Comparison of ENCODE assay signal across 9 mouse cellular contexts in genomic region chr5:120102732-120103131, GRCm38 (mm10). TPM values are rescaled to one million over a fixed set of nuclear protein-coding genes. Genes with fewer than 3 reads are reported as not detected.
DNase-seq lines count a peak whose midpoint lies in the region; TF ChIP-seq lines count a peak whose summit lies in the region.
"Had no signal": no experiment of that assay in that cellular context is flagged by ENCODE, and none has a peak within 500 bp of the region (broad histone marks: within the 10 kb centered on the region; RNA-seq: fewer than 3 reads in every experiment).

No protein-coding gene starts in this region.

- 0 out of 2 replicates have a peak, but pooled peaks cover 4% of the 10 kb centered on the region for H3K9me3 ChIP-seq in embryonic facial prominence, embryonic 10.5 days
- H3K9me3 ChIP-seq: embryonic facial prominence, embryonic 15.5 days had no signal

- TF ChIP-seq CTCF in spleen, adult 2 months (IDR thresholded peaks at IDR 0.05; ENCODE audit: extremely low read depth, insufficient read depth, insufficient read length, insufficient replicate concordance): peak; percentile 100

- H3K36me3 ChIP-seq in embryonic facial prominence, embryonic 10.5 days (replicated peaks): no peaks in the 10 kb centered on the region
- no peaks in the 10 kb centered on the region for H3K36me3 ChIP-seq in spleen, adult 2 months (ENCODE audit: control insufficient read depth, insufficient read depth, low read length)
- H3K36me3 ChIP-seq: embryonic facial prominence, embryonic 15.5 days had no signal

- no peak for TF ChIP-seq POLR2A in spleen, adult 2 months (IDR thresholded peaks at IDR 0.05; ENCODE audit: low read depth, low read length)

- no peak overlapping the region for H3K4me3 ChIP-seq in embryonic facial prominence, embryonic 10.5 days
- no peak overlapping the region for H3K4me3 ChIP-seq in spleen, adult 2 months (ENCODE audit: extremely low read depth, insufficient read depth, insufficient read length)
- H3K4me3 ChIP-seq: embryonic facial prominence, embryonic 15.5 days had no signal

- peak; percentile 25 to 62 for DNase-seq in heart, adult 18-20 months
- no peak for DNase-seq in heart, adult 8-10 months (ENCODE audit: low spot score)
- peak; percentile 82 for DNase-seq in 416B (ENCODE audit: low read depth)
- peak; percentile 66 for DNase-seq in T-cell, adult 2 months (ENCODE audit: low spot score)
- peak; percentile 82 for DNase-seq in embryonic facial prominence, embryonic 10.5 days (ENCODE audit: low spot score)
- peak; percentile 50 for DNase-seq in kidney, postnatal 14 days
- peak; percentile 75 for DNase-seq in lung, postnatal 10 days
- DNase-seq in spleen, adult 2 months (ENCODE audit: low read depth in 1 of 2, low spot score in 2 of 2): peak; percentile 19 to 46

- no peak overlapping the region for H3K27ac ChIP-seq in embryonic facial prominence, embryonic 10.5 days (replicated peaks)
- H3K27ac ChIP-seq in spleen, adult 2 months (ENCODE audit: insufficient read depth, low read length): no peak overlapping the region
- H3K27ac ChIP-seq: embryonic facial prominence, embryonic 15.5 days had no signal

- peaks cover 10% of the 10 kb centered on the region for H3K27me3 ChIP-seq in embryonic facial prominence, embryonic 10.5 days (replicated peaks; ENCODE audit: low read depth, poor library complexity, severe bottlenecking)
- H3K27me3 ChIP-seq in spleen, adult 2 months (ENCODE audit: control insufficient read depth, insufficient read depth, low read length): no peaks in the 10 kb centered on the region
- H3K27me3 ChIP-seq: embryonic facial prominence, embryonic 15.5 days had no signal

- H3K4me1 ChIP-seq in embryonic facial prominence, embryonic 10.5 days: peaks cover 10% of the 10 kb centered on the region
- H3K4me1 ChIP-seq in spleen, adult 2 months (ENCODE audit: control insufficient read depth, insufficient read depth, insufficient read length): no peaks in the 10 kb centered on the region
- H3K4me1 ChIP-seq: embryonic facial prominence, embryonic 15.5 days had no signal

- WGBS in embryonic facial prominence, embryonic 10.5 days: 20% methylated on average over 12 of the region's 12 CpGs
- WGBS in spleen, adult 2 months: 12% methylated on average over 12 of the region's 12 CpGs

RNA-seq across cellular contexts. Expression of gene Rbm19, which starts 13.5 kb away (rescaled TPM):
- 10 to 100 TPM; 18.4 to 18.5 TPM for total RNA-seq in heart, adult 18-20 months (2021)
- total RNA-seq in heart, adult 8-10 months (2022): 10 to 100 TPM; 18.9 to 25.9 (median 21.1) TPM
- polyA plus RNA-seq in embryonic facial prominence, embryonic 10.5 days (2016; fragmentation: Nextera tagmentation; extraction: Ambion mirVana): 37.5 and 38.5 TPM in 2 replicates
- 13.3 and 14.7 TPM in 2 replicates for polyA plus RNA-seq in spleen, adult 2 months (2012; rRNA removed)
